Mouse (Mus musculus) liver, adult 2 months (tissue): Measurements from ENCODE around the gene Pltp. TPM values are rescaled to one million over a fixed set of nuclear protein-coding genes. Genes with fewer than 3 reads are reported as not detected.

ENCODE experiments used
- DNase-seq: peaks from one replicate; pipeline ENCODE4 v3.0.0-alpha.2; 2011; ENCODE audit warnings: low read depth, low spot score; ENCODE audit errors: extremely low read depth
- H3K27ac ChIP-seq: fragments of 200-500 bp; replicated peaks from 2 replicates; pipeline ENCODE4 v1.5.1; 2012; ENCODE audit warnings: low read depth, mild to moderate bottlenecking, control low read depth, inconsistent platforms, low read length; ENCODE audit not compliant: insufficient read depth
- H3K27me3 ChIP-seq: fragments of 200-500 bp; 2 replicates; pipeline ENCODE4 v1.6.1; 2012; ENCODE audit warnings: mild to moderate bottlenecking, moderate library complexity, low read length, inconsistent platforms; ENCODE audit not compliant: control insufficient read depth, insufficient read depth
- H3K36me3 ChIP-seq: fragments of 200-500 bp; 2 replicates; pipeline ENCODE4 v1.6.1; 2012; ENCODE audit warnings: low read length, inconsistent platforms; ENCODE audit not compliant: control insufficient read depth, insufficient read depth
- H3K4me1 ChIP-seq: fragments of 200-500 bp; 2 replicates; pipeline ENCODE4 v1.6.1; 2011; ENCODE audit warnings: low read length; ENCODE audit not compliant: control insufficient read depth, insufficient read depth
- H3K4me3 ChIP-seq: fragments of 200-500 bp; 2 replicates; pipeline ENCODE4 v1.5.1; 2011; ENCODE audit warnings: low read depth, mild to moderate bottlenecking, control low read depth, low read length, moderate library complexity; ENCODE audit not compliant: insufficient read depth
- H3K79me2 ChIP-seq: fragments of 200-500 bp; 2 replicates; pipeline ENCODE4 v1.6.1; 2012; ENCODE audit warnings: inconsistent platforms, mild to moderate bottlenecking, low read length, moderate library complexity; ENCODE audit not compliant: control insufficient read depth, insufficient read depth
- H3K9ac ChIP-seq: fragments of 200-500 bp; 2 replicates; pipeline ENCODE4 v1.6.1; 2012; ENCODE audit warnings: low read depth, mild to moderate bottlenecking, control low read depth, inconsistent platforms, low read length
- CTCF ChIP-seq: fragments of 200-500 bp; IDR thresholded peaks from 2 replicates; pipeline ENCODE4 v1.5.1; 2011; ENCODE audit warnings: low read depth, low read length, control low read depth
- POLR2A ChIP-seq: fragments of 200-500 bp; IDR thresholded peaks from 2 replicates; pipeline ENCODE4 v1.6.1; 2011; ENCODE audit warnings: low read length, control low read depth; ENCODE audit not compliant: insufficient read depth; ENCODE audit errors: extremely low read depth
- WGBS: fragments of 180-500 bp; shearing (Covaris S2); methylation state at CpG from one replicate; pipeline ENCODE4 v1.1.7; 2018; 5-methylcytosine and 5-hydroxymethylcytosine counted together
- polyA plus RNA-seq: library from polyadenylated mRNA; depleted of rRNA; stranded (reverse); fragments of >200 nt; gene quantifications from 2 replicates; pipeline ENCODE4 v1.2.3, GENCODE M21; 2012
- total RNA-seq: library from RNA; depleted of rRNA; stranded (reverse); fragments of >200 nt; gene quantifications from 2 replicates; pipeline ENCODE4 v1.2.3, GENCODE M21; 2014

Gene Pltp
- total and polyA plus RNA-seq, 2 experiments: 22.1 to 92.8 TPM

- Histone ChIP-seq H3K4me3 (no peak overlapping the region), H3K27ac (no peak overlapping the region), H3K79me2 (peaks cover 13% of the 10 kb centered on the region), H3K36me3 (peaks cover 4% of the 10 kb centered on the region; the same call in 1 of the 2 replicates), H3K27me3 (no peaks in the 10 kb centered on the region), H3K4me1 (peaks cover 4% of the 10 kb centered on the region), H3K9ac (no peak overlapping the region)
- no peak for DNase-seq
- 94% methylated on average over 6 of the region's 6 CpGs for WGBS
- TF ChIP-seq CTCF (no peak), POLR2A (no peak)
Measured at GRCm38 (mm10) chr2:164821060-164821459, 36.5 kb downstream of the Pltp start.

- Histone ChIP-seq H3K79me2 (no peaks in the 10 kb centered on the region), H3K4me3 (no peak overlapping the region), H3K27me3 (no peaks in the 10 kb centered on the region), H3K4me1 (no peaks in the 10 kb centered on the region), H3K27ac (no peak overlapping the region), H3K36me3 (no peaks in the 10 kb centered on the region), H3K9ac (no peak overlapping the region)
- TF ChIP-seq CTCF: no peak
- TF ChIP-seq POLR2A: no peak
- 90% methylated on average over 5 of the region's 5 CpGs for WGBS
- DNase-seq: no peak
Measured at GRCm38 (mm10) chr2:164817703-164818102, 39.8 kb downstream of the Pltp start.

GRCm38 (mm10) chr2:164817206-164817605, 40.3 kb downstream of the Pltp start:
- Histone ChIP-seq H3K4me1 (no peaks in the 10 kb centered on the region), H3K79me2 (no peaks in the 10 kb centered on the region), H3K27me3 (no peaks in the 10 kb centered on the region), H3K9ac (no peak overlapping the region), H3K36me3 (no peaks in the 10 kb centered on the region), H3K4me3 (no peak overlapping the region), H3K27ac (no peak overlapping the region)
- no peak for DNase-seq
- TF ChIP-seq CTCF (no peak), POLR2A (no peak)
- 88% methylated on average over 6 of the region's 6 CpGs for WGBS

- DNase-seq: no peak
- TF ChIP-seq CTCF: no peak
- TF ChIP-seq POLR2A: no peak
- no peak overlapping the region for H3K27ac ChIP-seq
- H3K27me3 ChIP-seq: no peaks in the 10 kb centered on the region
- H3K79me2 ChIP-seq: no peaks in the 10 kb centered on the region
- H3K36me3 ChIP-seq: no peaks in the 10 kb centered on the region
- H3K4me3 ChIP-seq: no peak overlapping the region
- no peak overlapping the region for H3K9ac ChIP-seq
- 95% methylated on average over 8 of the region's 8 CpGs for WGBS
- no peaks in the 10 kb centered on the region for H3K4me1 ChIP-seq
Measured at GRCm38 (mm10) chr2:164815821-164816220, 41.7 kb downstream of the Pltp start.

- no peak for DNase-seq
- no peak for TF ChIP-seq CTCF
- TF ChIP-seq POLR2A: no peak
- no peak overlapping the region for H3K27ac ChIP-seq
- no peaks in the 10 kb centered on the region for H3K4me1 ChIP-seq
- WGBS: 87% methylated on average over 5 of the region's 5 CpGs
- H3K27me3 ChIP-seq: no peaks in the 10 kb centered on the region
- no peaks in the 10 kb centered on the region for H3K79me2 ChIP-seq
- no peak overlapping the region for H3K4me3 ChIP-seq
- no peak overlapping the region for H3K9ac ChIP-seq
- no peaks in the 10 kb centered on the region for H3K36me3 ChIP-seq
Measured at GRCm38 (mm10) chr2:164815348-164815747, 42.2 kb downstream of the Pltp start.

GRCm38 (mm10) chr2:164813557-164813956, 44.0 kb downstream of the Pltp start:
- WGBS: 76% methylated on average over 2 of the region's 2 CpGs
- Histone ChIP-seq H3K4me1 (no peaks in the 10 kb centered on the region), H3K27me3 (no peaks in the 10 kb centered on the region), H3K9ac (no peak overlapping the region), H3K36me3 (no peaks in the 10 kb centered on the region), H3K4me3 (no peak overlapping the region), H3K27ac (no peak overlapping the region), H3K79me2 (no peaks in the 10 kb centered on the region)
- no peak for DNase-seq
- TF ChIP-seq POLR2A (no peak), CTCF (no peak)
